Mouse (Mus musculus) fat pad, adult 2 months (tissue): ENCODE data around the gene Slc25a35.
"Not testable (repeated sequence)": the region's sequence is repeated elsewhere in the genome, so short reads cannot be mapped to it uniquely, and the experiment has no call there.

Experiments used
- DNase-seq: peaks from one replicate; pipeline ENCODE4 v3.0.0-alpha.2; 2011; ENCODE audit warnings: low read depth, low spot score; ENCODE audit errors: extremely low read depth

Gene Slc25a35

GRCm38 (mm10) chr11:69005193-69005592, 37.3 kb downstream of the Slc25a35 start:
- no peak for DNase-seq

GRCm38 (mm10) chr11:69006575-69006974, 38.6 kb downstream of the Slc25a35 start:
- DNase-seq, result not testable (repeated sequence)

GRCm38 (mm10) chr11:69008182-69009121, 40.5 kb downstream of the Slc25a35 start, which contains the start of gene Pfas:
TSS of gene Pfas (minus strand) at chr11:69008460.
- no peak for DNase-seq

- no peak for DNase-seq
Measured at GRCm38 (mm10) chr11:69009508-69009907, 41.6 kb downstream of the Slc25a35 start.

- DNase-seq, result no peak
Measured at GRCm38 (mm10) chr11:69010400-69011323, 42.7 kb downstream of the Slc25a35 start.

GRCm38 (mm10) chr11:69011445-69011844, 43.5 kb downstream of the Slc25a35 start:
- not testable (repeated sequence) for DNase-seq

GRCm38 (mm10) chr11:69012071-69012601, 44.2 kb downstream of the Slc25a35 start:
- no peak for DNase-seq

GRCm38 (mm10) chr11:69015644-69016441, 47.9 kb downstream of the Slc25a35 start, which contains the start of gene Ctc1:
TSS of gene Ctc1 (plus strand) at chr11:69015911.
- DNase-seq, result no peak

GRCm38 (mm10) chr11:69016755-69017154, 48.8 kb downstream of the Slc25a35 start:
- DNase-seq, result no peak

- DNase-seq, result no peak
Measured at GRCm38 (mm10) chr11:69020691-69021090, 52.8 kb downstream of the Slc25a35 start.
